Mouse (Mus musculus) lung, embryonic 16.5 days (tissue): ENCODE measurements around the gene D630003M21Rik. TPM values are rescaled to one million over a fixed set of nuclear protein-coding genes. Genes with fewer than 3 reads are reported as not detected.

ENCODE experiments used
- ATAC-seq: fragments of 200-750 bp; cut with Nextera tagmentation; 2 replicates; pipeline ENCODE4 v1.8.0; 2017; ENCODE audit warnings: low read depth, mild to moderate bottlenecking, moderate library complexity
- H3K27ac ChIP-seq: fragments of 300-500 bp; sonication (generic); 2 replicates; pipeline ENCODE4 v1.5.1; 2014; ENCODE audit warnings: mild to moderate bottlenecking, control low read depth, low read length
- H3K27me3 ChIP-seq: fragments of 300-500 bp; sonication (generic); 2 replicates; pipeline ENCODE4 v1.6.1; 2014; ENCODE audit warnings: low read depth, low read length, mixed read lengths; ENCODE audit not compliant: control insufficient read depth, insufficient read depth
- H3K36me3 ChIP-seq: fragments of 300-500 bp; sonication (generic); 2 replicates; pipeline ENCODE4 v1.6.1; 2014; ENCODE audit warnings: low read length; ENCODE audit not compliant: control insufficient read depth, insufficient read depth
- H3K4me1 ChIP-seq: fragments of 300-500 bp; sonication (generic); replicated peaks from 2 replicates; pipeline ENCODE4 v1.6.1; 2014; ENCODE audit warnings: low read length, mixed read lengths; ENCODE audit not compliant: control insufficient read depth, insufficient read depth
- H3K4me2 ChIP-seq: fragments of 300-500 bp; sonication (generic); 2 replicates; pipeline ENCODE4 v1.6.1; 2014; ENCODE audit warnings: low read depth, low read length, control low read depth
- H3K4me3 ChIP-seq: fragments of 300-500 bp; sonication (generic); 2 replicates; pipeline ENCODE4 v1.5.1; 2014; ENCODE audit warnings: mild to moderate bottlenecking, low read length, control low read depth
- H3K9ac ChIP-seq: fragments of 300-500 bp; sonication (generic); 2 replicates; pipeline ENCODE4 v1.6.1; 2014; ENCODE audit warnings: low read length, control low read depth
- H3K9me3 ChIP-seq: fragments of 300-500 bp; sonication (generic); 2 replicates; pipeline ENCODE4 v1.6.1; 2016; ENCODE audit warnings: low read length; ENCODE audit not compliant: control insufficient read depth
- WGBS: fragments of 180-500 bp; shearing (Covaris S2); extraction: QIAGEN DNeasy Blood & Tissue Kit; methylation state at CpG from one replicate; pipeline ENCODE4 v1.1.7; 2014; 5-methylcytosine and 5-hydroxymethylcytosine counted together
- polyA plus RNA-seq: library from polyadenylated mRNA; unstranded; fragments of >200 nt; fragmentation: Nextera tagmentation; extraction: Ambion mirVana; gene quantifications from 2 replicates; pipeline ENCODE4 v1.2.1, GENCODE M21; 2015

D630003M21Rik gene
- polyA plus RNA-seq, 1 experiment from 2014 or later: 4.0 TPM

GRCm38 (mm10) chr2:158145528-158146065 lies 83.4 kb downstream of the D630003M21Rik start:
- no peaks in the 10 kb centered on the region for H3K9me3 ChIP-seq
- no peaks in the 10 kb centered on the region for H3K27me3 ChIP-seq
- peak; percentile 9 for ATAC-seq
- no peaks in the 10 kb centered on the region for H3K36me3 ChIP-seq
- H3K4me1 ChIP-seq: peaks cover 51% of the 10 kb centered on the region
- H3K4me2 ChIP-seq: peak overlapping the region; percentile 83
- H3K27ac ChIP-seq: peak overlapping the region; percentile 28; the same call in 1 of the 2 replicates
- H3K4me3 ChIP-seq: peak overlapping the region; percentile 67
- H3K9ac ChIP-seq: peak overlapping the region; percentile 85
- 55% methylated on average over 5 of the region's 5 CpGs for WGBS

DNA sequence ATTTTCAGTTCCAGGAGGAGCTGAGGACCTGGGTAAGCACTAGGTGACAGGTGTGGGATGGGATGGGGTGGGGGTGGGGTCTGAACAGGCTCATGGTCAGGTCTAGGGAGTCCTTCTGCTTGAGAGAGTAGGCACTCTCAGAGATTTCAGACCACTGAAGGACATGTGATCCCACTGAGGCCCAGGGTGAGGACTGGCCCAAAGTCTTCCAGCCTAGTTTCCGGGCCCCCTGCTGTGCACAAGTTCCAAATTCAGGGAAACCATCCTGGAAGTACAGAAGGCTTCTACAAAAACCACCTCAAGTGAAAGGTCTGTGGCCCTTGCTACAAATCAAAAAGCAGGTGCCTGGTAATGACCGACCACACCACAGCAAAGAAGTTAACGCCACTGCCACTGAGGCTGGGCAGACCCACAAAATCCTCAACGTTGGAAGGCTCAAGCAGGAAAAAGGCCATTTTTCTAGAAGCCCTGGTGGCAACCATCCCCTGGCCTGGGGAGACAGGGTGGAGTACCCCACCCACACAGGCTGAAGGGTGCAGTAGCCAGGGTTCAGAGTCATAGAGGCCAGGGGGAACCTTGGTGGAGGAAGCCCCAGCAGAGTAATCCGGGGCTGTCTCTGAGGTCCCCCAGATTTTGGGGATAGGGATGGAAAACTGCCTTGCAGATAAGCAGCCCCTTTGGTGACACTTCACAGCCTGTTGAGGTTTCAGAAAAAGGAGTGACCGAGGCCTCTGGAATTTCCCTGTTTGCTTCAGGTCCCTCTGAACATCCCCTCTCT lies 84.1 kb downstream of the D630003M21Rik start:
- H3K4me1 ChIP-seq: peaks cover 58% of the 10 kb centered on the region
- H3K9me3 ChIP-seq: no peaks in the 10 kb centered on the region
- peak overlapping the region; percentile 83 for H3K4me2 ChIP-seq
- no peak for ATAC-seq
- H3K4me3 ChIP-seq: peak overlapping the region; percentile 67
- H3K27me3 ChIP-seq: no peaks in the 10 kb centered on the region
- H3K36me3 ChIP-seq: no peaks in the 10 kb centered on the region
- 61% methylated on average over 6 of the region's 6 CpGs for WGBS
- peak overlapping the region; percentile 52; the same call in 1 of the 2 replicates for H3K27ac ChIP-seq
- peak overlapping the region; percentile 85 for H3K9ac ChIP-seq

GRCm38 (mm10) chr2:158144263-158144662 lies 84.8 kb downstream of the D630003M21Rik start:
- H3K9ac ChIP-seq: no peak overlapping the region
- H3K4me1 ChIP-seq: peaks cover 65% of the 10 kb centered on the region
- H3K4me3 ChIP-seq: no peak overlapping the region
- peak overlapping the region; percentile 83 for H3K4me2 ChIP-seq
- 0 out of 2 replicates have a peak overlapping the region, but pooled peaks have one; percentile 18 for H3K27ac ChIP-seq
- H3K36me3 ChIP-seq: no peaks in the 10 kb centered on the region
- no peaks in the 10 kb centered on the region for H3K9me3 ChIP-seq
- ATAC-seq: no peak
- WGBS: 45% methylated on average over 8 of the region's 8 CpGs
- no peaks in the 10 kb centered on the region for H3K27me3 ChIP-seq

DNA sequence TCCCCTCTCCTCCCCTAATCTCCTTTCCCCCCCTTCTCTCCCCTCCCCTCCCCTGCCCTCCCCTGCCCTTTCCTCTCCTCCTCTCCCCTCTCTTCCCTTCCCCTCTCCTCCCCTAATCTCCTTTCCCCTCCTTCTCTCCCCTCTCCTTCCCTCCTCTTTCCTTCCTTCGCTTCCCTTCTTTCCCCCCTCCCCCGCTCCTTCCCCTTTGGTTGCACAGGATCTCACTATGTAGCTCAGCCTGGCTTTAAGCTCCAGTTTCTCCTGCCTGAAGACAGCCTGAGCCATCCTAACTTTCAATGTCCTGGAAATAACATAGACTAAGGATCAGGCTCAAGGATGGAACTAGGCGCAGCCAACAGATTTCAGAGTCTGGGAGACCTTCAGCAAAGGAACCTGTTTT lies 85.2 kb downstream of the D630003M21Rik start:
- 54% methylated on average over 3 of the region's 3 CpGs for WGBS
- ATAC-seq: no peak
- Histone ChIP-seq H3K4me1 (peaks cover 68% of the 10 kb centered on the region), H3K27ac (0 out of 2 replicates have a peak overlapping the region, but pooled peaks have one; percentile 18), H3K4me2 (0 out of 2 replicates have a peak overlapping the region, but pooled peaks have one; percentile 4), H3K27me3 (no peaks in the 10 kb centered on the region), H3K4me3 (no peak overlapping the region), H3K9me3 (no peaks in the 10 kb centered on the region), H3K36me3 (0 out of 2 replicates have a peak, but pooled peaks cover 2% of the 10 kb centered on the region), H3K9ac (no peak overlapping the region)

DNA sequence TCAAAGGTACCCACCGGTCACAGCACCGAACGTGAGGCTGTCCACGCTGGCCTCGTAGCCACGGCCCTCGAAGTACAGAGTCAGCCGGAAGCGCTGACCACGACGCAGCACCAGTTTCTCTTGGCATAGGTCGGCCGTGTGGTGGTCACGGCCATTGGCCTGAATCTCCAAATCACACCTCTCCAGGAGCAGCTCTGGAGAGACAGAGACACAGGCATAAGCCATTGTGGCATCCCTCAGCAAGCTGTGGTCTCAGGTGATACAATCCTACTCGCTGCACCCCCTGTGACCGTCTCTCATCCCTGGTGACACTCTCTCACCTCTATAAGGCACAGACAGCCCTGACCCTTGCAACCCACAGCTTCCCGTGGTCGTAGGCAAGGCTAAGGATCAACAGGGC lies 86.0 kb downstream of the D630003M21Rik start:
- Histone ChIP-seq H3K4me2 (peak overlapping the region; percentile 39), H3K27ac (0 out of 2 replicates have a peak overlapping the region, but pooled peaks have one; percentile 12), H3K4me3 (no peak overlapping the region), H3K27me3 (no peaks in the 10 kb centered on the region), H3K9ac (peak overlapping the region; percentile 54; the same call in 1 of the 2 replicates), H3K4me1 (peaks cover 68% of the 10 kb centered on the region), H3K9me3 (no peaks in the 10 kb centered on the region), H3K36me3 (0 out of 2 replicates have a peak, but pooled peaks cover 5% of the 10 kb centered on the region)
- WGBS: 83% methylated on average over 18 of the region's 18 CpGs
- ATAC-seq: no peak

DNA sequence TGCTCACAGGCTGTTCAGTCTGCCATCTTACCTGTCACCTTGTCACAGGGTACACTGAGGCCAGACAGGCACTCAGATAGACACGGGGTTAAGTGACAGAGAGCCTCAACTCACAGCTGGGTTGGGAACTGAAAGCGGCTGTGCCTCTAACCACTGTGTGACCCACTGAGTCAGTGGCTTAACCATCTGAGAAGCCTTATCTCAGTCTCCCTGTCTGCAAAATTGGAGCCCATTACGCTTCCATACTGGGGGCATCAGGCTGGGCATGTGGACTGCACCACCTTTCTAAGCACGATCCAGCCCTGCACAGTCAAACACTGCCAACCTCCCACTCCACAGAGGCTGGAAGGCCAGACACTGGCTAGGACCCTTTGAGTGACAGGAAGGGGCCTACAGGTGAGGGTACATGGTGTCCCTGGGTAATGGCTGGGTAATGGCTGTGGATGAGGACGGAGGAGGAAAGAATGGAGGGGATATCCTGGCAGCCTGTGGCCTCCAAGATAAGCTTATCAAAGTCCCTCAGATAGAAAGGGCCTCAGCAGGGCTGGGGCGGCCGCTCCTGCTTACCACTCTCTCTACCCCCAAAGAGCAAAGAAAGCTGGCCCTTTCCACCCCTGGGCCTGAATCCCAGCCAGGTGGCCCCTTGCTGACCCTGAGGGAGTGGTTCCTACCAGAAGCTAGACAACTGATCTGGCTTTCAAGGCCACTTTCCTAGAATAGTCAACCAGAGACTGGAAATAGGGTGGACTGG lies 87.2 kb downstream of the D630003M21Rik start:
- Histone ChIP-seq H3K36me3 (0 out of 2 replicates have a peak, but pooled peaks cover 5% of the 10 kb centered on the region), H3K4me1 (peaks cover 70% of the 10 kb centered on the region), H3K4me3 (no peak overlapping the region), H3K9ac (0 out of 2 replicates have a peak overlapping the region, but pooled peaks have one; percentile 30), H3K27ac (peak overlapping the region; percentile 59), H3K4me2 (no peak overlapping the region), H3K9me3 (no peaks in the 10 kb centered on the region), H3K27me3 (no peaks in the 10 kb centered on the region)
- ATAC-seq: no peak
- 62% methylated on average over 7 of the region's 7 CpGs for WGBS

DNA sequence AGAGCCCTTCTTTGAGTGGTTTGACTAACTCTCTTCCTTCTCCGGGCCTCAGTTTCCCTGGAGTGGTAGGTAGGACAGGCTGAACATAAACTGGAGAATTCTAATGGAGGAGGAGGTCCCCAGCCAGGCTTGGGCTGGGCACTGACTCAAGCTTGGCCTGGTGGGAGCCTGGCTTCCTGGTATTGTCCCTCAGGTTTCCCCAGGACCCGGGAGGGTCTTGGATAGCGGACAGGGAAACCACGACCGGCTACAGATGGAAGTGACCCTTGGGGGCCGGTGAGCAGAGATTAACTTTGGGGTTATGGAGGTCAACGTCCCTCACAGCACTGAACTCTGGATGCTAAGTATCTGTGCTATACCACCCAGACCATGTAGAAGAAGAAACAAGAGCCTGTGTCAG lies 87.8 kb downstream of the D630003M21Rik start:
- H3K36me3 ChIP-seq: 0 out of 2 replicates have a peak, but pooled peaks cover 5% of the 10 kb centered on the region
- H3K4me2 ChIP-seq: no peak overlapping the region
- H3K4me1 ChIP-seq: peaks cover 68% of the 10 kb centered on the region
- H3K9ac ChIP-seq: no peak overlapping the region
- 75% methylated on average over 7 of the region's 7 CpGs for WGBS
- ATAC-seq: no peak
- no peak overlapping the region for H3K4me3 ChIP-seq
- H3K9me3 ChIP-seq: no peaks in the 10 kb centered on the region
- no peaks in the 10 kb centered on the region for H3K27me3 ChIP-seq
- peak overlapping the region; percentile 59; the same call in 1 of the 2 replicates for H3K27ac ChIP-seq

GRCm38 (mm10) chr2:158140664-158141063 lies 88.4 kb downstream of the D630003M21Rik start:
- Histone ChIP-seq H3K4me3 (no peak overlapping the region), H3K9me3 (no peaks in the 10 kb centered on the region), H3K4me1 (peaks cover 67% of the 10 kb centered on the region), H3K27ac (peak overlapping the region; percentile 82), H3K4me2 (no peak overlapping the region), H3K27me3 (no peaks in the 10 kb centered on the region), H3K36me3 (0 out of 2 replicates have a peak, but pooled peaks cover 5% of the 10 kb centered on the region), H3K9ac (0 out of 2 replicates have a peak overlapping the region, but pooled peaks have one; percentile 4)
- ATAC-seq: no peak
- WGBS: 84% methylated on average over 5 of the region's 5 CpGs
